Mouse (Mus musculus): ENCODE data around the gene 4930579F01Rik. TPM values are rescaled to one million over a fixed set of nuclear protein-coding genes. Genes with fewer than 3 reads are reported as not detected.

4930579F01Rik gene
- not detected in 2 replicates for polyA plus RNA-seq (2012; rRNA removed)

GRCm38 (mm10) chr3:138193683-138194302 is at the start of gene 4930579F01Rik:
TSS of gene 4930579F01Rik (minus strand) at chr3:138193825.

GRCm38 (mm10) chr3:138217631-138218264 is 24.1 kb upstream of the 4930579F01Rik start, which contains the start of gene Adh7:
TSS of gene Adh7 (plus strand) at chr3:138217760.

GRCm38 (mm10) chr3:138144642-138145171 is 48.9 kb downstream of the 4930579F01Rik start, which contains the start of gene Mttp:
TSS of gene Mttp (minus strand) at chr3:138144968.

GRCm38 (mm10) chr3:138143315-138144059 is 50.1 kb downstream of the 4930579F01Rik start, which contains the start of gene Trmt10a:
TSS of gene Trmt10a (plus strand) at chr3:138143448.

Other genes starting within 250 kb of the 4930579F01Rik start
- 2.9 TPM in 2 replicates for gene Dapp1, start 212.3 kb downstream of the 4930579F01Rik start, polyA plus RNA-seq (2012; rRNA removed)
- gene 1110002E22Rik, start 128.8 kb downstream of the 4930579F01Rik start, polyA plus RNA-seq (2012; rRNA removed): 0.06 and 0.55 TPM in 2 replicates
- gene Gm5105, start 126.4 kb downstream of the 4930579F01Rik start, polyA plus RNA-seq (2012; rRNA removed): 0.05 and 0.09 TPM in 2 replicates
- 9.1 and 9.3 TPM in 2 replicates for gene Trmt10a, start 50.4 kb downstream of the 4930579F01Rik start, polyA plus RNA-seq (2012; rRNA removed)
- 5.3 and 5.7 TPM in 2 replicates for gene Mttp, start 48.9 kb downstream of the 4930579F01Rik start, polyA plus RNA-seq (2012; rRNA removed)
- 0.37 and 0.74 TPM in 2 replicates for gene Adh7, start 23.9 kb upstream of the 4930579F01Rik start, polyA plus RNA-seq (2012; rRNA removed)
- 1.1 and 1.6 TPM in 2 replicates for gene Adh1, start 67.2 kb upstream of the 4930579F01Rik start, polyA plus RNA-seq (2012; rRNA removed)
- not detected in 2 replicates for gene Adh6a, start 119.5 kb upstream of the 4930579F01Rik start, polyA plus RNA-seq (2012; rRNA removed)
- gene Adh6b, start 147.9 kb upstream of the 4930579F01Rik start, polyA plus RNA-seq (2012; rRNA removed): 0.16 and 0.45 TPM in 2 replicates
- not detected in 2 replicates for gene Adh4, start 221.6 kb upstream of the 4930579F01Rik start, polyA plus RNA-seq (2012; rRNA removed)
- gene Adh5, start 249.3 kb upstream of the 4930579F01Rik start, polyA plus RNA-seq (2012; rRNA removed): 142 and 167 TPM in 2 replicates